Mouse (Mus musculus): ENCODE measurements at regions not wholly inside any gene's neighbourhood (a gene's known extent, or its start where the extent isn't known, plus 50 kb on each side); places are given as distances from the start of the nearest gene placed in this dataset.

DNA sequence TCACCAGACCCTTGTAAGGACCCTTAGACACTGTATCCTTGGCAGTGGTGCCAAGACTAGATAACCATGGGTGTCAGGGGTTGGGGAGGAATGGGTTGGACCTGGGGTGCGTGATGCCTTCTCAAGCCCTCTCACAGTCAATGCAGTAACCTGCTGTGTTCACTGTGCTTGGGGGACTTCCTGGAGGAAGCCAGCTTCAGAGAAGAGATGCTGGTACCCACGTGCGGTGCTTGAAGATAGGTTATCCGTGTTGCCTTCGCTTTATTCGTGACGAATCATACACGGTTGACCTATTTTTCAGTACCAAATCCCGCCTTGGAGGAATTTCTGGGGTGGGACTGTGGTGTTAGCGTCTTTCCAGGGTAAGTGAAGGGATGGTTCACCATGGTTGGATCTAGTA lies 138.1 kb upstream of the Rtl1 start:
- TF ChIP-seq CTCF (IDR thresholded peaks at IDR 0.05; ENCODE audit: low read depth, low read length), result no peak
- TF ChIP-seq TAL1 (conservative IDR thresholded peaks at IDR 0.05; ENCODE audit: low read depth, low read length), result no peak
